Mouse (Mus musculus) right cerebral cortex, adult 2 months (tissue): ENCODE results near the gene Ubxn6.
"Not testable (repeated sequence)": the region's sequence is repeated elsewhere in the genome, so short reads cannot be mapped to it uniquely, and the experiment has no call there.

Experiments
- DNase-seq, 2 experiments: peaks; one replicate each; pipeline ENCODE4 v3.0.0; 2021 to 2022; ENCODE audit warnings: low spot score in 2 of 2

The Ubxn6 gene

GRCm38 (mm10) chr17:56102158-56102557, 27.3 kb upstream of the Ubxn6 start:
- DNase-seq = no peak

DNA sequence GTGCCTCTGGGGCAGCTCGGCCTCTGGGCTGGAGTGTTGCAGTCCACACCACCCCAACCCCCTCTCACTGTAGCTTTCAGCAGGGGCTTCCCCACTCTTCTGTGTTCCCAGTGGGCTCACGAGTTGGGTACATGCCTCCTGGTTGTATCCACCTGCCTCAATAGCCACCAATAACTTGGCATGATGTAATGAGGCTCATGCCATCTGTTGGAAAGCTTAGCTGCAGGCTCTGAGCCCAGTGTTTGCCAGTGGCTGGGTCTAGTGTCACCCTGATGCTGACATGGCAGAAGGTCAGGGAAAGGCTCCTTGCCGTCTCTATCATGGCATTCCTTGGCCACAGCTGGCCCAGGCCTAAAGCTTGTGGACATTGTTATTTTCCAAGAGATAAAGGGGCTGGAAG, 26.0 kb upstream of the Ubxn6 start:
- DNase-seq = no peak

GRCm38 (mm10) chr17:56098711-56099572, 24.1 kb upstream of the Ubxn6 start:
- no peak for DNase-seq

DNA sequence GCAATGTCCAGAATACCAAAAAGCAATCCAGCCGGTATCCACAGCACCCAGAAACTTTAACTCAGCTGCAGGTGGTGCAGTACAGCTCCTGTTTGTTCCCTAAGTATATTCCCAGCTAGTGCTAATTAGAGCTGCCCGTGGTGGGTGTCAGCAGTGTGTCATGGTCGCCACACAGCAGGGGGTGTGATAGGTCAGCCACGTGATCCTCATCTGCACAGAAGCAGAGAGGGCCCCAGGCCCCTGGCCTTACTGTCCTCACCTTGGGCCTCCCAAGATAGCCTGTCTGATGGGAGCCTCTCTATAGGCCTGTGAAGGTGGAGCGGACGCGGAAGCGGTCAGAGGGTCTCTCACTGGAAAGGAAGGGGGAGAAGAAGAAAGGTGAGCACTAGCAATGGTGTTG, 23.4 kb upstream of the Ubxn6 start:
- DNase-seq = no peak

- no peak for DNase-seq
Measured at GRCm38 (mm10) chr17:56096883-56097282, 22.1 kb upstream of the Ubxn6 start.

GRCm38 (mm10) chr17:56092794-56093193, 18.0 kb upstream of the Ubxn6 start:
- DNase-seq = no peak

GRCm38 (mm10) chr17:56092312-56092711, 17.5 kb upstream of the Ubxn6 start:
- no peak for DNase-seq

GRCm38 (mm10) chr17:56080781-56081585, 6.2 kb upstream of the Ubxn6 start:
- DNase-seq = peak; percentile 45 to 46

- DNase-seq = peak in 1 of 2 experiments; percentile 23
Measured at GRCm38 (mm10) chr17:56079921-56080320, 5.1 kb upstream of the Ubxn6 start.

- peak; percentile 99 for DNase-seq
Measured at GRCm38 (mm10) chr17:56078880-56079795, 4.3 kb upstream of the Ubxn6 start, which contains the start of gene Hdgfl2. TSS of gene Hdgfl2 (plus strand) at chr17:56079634.

- DNase-seq = not testable (repeated sequence)
Measured at GRCm38 (mm10) chr17:56078361-56078760, 3.5 kb upstream of the Ubxn6 start.

DNA sequence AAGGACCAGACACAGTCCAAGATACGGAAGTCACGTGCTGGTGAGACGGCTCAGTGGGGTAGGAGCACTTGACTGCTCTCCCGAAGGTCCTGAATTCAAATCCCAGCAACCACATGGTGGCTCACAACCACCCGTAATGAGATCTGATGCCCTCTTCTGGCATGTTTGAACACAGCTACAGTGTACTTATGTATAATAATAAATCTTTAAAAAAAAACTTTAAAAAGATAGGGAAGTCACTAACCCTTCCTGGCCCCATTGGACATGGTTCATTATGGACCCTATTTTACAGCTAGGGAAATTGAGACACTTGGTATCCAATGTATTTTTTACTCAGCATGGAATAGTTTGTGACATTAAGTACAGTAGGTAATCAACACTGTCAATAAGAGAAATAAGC, 2.7 kb upstream of the Ubxn6 start:
- no peak for DNase-seq

- peak; percentile 58 to 65 for DNase-seq
Measured at GRCm38 (mm10) chr17:56074097-56074826, 566 bp downstream of the Ubxn6 start.

GRCm38 (mm10) chr17:56072243-56072642, 2.6 kb downstream of the Ubxn6 start:
- no peak for DNase-seq

GRCm38 (mm10) chr17:56071126-56071525, 3.7 kb downstream of the Ubxn6 start:
- no peak for DNase-seq

- no peak for DNase-seq
Measured at GRCm38 (mm10) chr17:56069066-56069465, 5.8 kb downstream of the Ubxn6 start.

GRCm38 (mm10) chr17:56066451-56066850, 8.4 kb downstream of the Ubxn6 start:
- DNase-seq = no peak

- not testable (repeated sequence) for DNase-seq
Measured at GRCm38 (mm10) chr17:56065715-56066114, 9.1 kb downstream of the Ubxn6 start.

GRCm38 (mm10) chr17:56062081-56062480, 12.7 kb downstream of the Ubxn6 start:
- no peak for DNase-seq

DNA sequence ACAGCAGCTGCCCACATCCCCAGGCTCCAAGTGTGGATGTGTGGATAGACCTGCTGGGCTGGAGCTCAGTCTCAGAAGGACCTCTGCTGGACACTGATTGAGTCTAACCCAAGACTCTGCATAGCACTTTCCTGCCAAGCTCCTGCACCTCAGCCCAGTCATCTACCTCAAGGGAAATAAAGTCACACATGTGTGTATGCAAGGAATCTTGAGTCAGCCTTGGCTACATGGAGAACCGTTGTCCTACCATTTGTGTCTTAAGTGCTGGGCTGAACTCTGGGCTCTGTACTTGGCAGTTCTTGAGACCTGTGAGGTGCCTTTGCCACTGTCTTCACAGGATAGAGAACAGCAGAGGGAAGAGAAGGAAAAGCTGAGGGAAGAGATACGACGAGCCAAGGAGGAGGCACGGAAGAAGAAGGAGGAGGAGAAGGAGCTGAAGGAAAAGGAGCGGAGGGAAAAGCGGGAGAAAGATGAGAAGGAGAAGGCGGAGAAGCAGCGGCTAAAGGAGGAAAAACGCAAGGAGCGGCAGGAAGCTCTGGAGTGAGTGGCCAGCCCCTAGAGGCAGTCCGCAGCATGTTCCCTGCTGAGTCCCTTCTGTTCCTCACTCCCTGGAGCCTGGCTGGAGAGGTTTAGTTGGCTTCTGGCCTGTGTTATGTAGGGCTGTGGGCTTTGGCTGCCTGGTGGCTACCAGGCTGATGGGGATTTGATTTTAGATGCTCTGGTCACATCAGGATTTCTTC, 17.3 kb downstream of the Ubxn6 start:
- DNase-seq = no peak
